Comparison of ENCODE assay signal across 15 mouse cellular contexts in the genomic region with DNA sequence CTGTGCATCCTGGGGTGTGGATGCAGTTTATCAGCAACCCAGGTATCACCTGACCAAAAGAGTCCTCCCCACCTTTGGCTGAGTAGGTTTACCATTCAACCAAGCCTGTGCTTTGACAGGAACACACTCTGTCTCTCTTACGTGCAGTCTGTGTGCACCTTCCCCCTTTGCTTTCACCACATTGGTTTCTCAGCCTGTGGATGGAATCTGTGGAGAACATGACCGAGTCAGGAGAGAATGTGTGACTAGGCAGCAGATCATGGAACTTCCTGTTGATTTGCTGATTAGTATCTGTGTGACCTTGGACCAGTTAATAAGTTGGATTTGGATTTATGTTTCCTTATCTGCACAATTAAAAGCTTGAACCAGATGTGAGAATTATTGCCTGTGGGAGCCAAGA. TPM values are rescaled to one million over a fixed set of nuclear protein-coding genes. Genes with fewer than 3 reads are reported as not detected.
DNase-seq lines count a peak whose midpoint lies in the region; ATAC-seq and TF ChIP-seq lines count a peak whose summit lies in the region.
"Had no signal": no experiment of that assay in that cellular context is flagged by ENCODE, and none has a peak within 500 bp of the region (broad histone marks: within the 10 kb centered on the region; RNA-seq: fewer than 3 reads in every experiment).

No protein-coding gene starts in this region.

- no peak for DNase-seq in heart, postnatal 0 days (ENCODE audit: low spot score)
- DNase-seq in heart, adult 18-20 months: no peak
- DNase-seq in 3T3-L1 (ENCODE audit: low read depth, low spot score): peak; percentile 73
- no peak for DNase-seq in layer of hippocampus, adult 2 months (ENCODE audit: low spot score in 2 of 2)
- DNase-seq in adrenal gland, postnatal 25 days: no peak
- DNase-seq: cerebellum, adult 2 months; thymus, adult 18-20 months had no signal

- H3K27ac ChIP-seq in heart, postnatal 0 days (ENCODE audit: low read depth): peak overlapping the region; percentile 52
- peak overlapping the region; percentile 39 for H3K27ac ChIP-seq in liver, embryonic 16.5 days (ENCODE audit: low read length)
- H3K27ac ChIP-seq in layer of hippocampus, adult 2 months: no peak overlapping the region
- H3K27ac ChIP-seq: embryonic facial prominence, embryonic 13.5 days; forebrain, embryonic 10.5 days; hindbrain, embryonic 12.5 days; liver, embryonic 14.5 days; neural tube, embryonic 12.5 days had no signal

- no peak overlapping the region for H3K4me3 ChIP-seq in heart, postnatal 0 days (ENCODE audit: low read depth, low read length)
- no peak overlapping the region for H3K4me3 ChIP-seq in C2C12 (ENCODE audit: insufficient read depth, poor library complexity, severe bottlenecking)
- no peak overlapping the region for H3K4me3 ChIP-seq in liver, embryonic 16.5 days (ENCODE audit: low read depth, low read length)
- H3K4me3 ChIP-seq in layer of hippocampus, adult 2 months: no peak overlapping the region
- H3K4me3 ChIP-seq: embryonic facial prominence, embryonic 13.5 days; forebrain, embryonic 10.5 days; hindbrain, embryonic 12.5 days; neural tube, embryonic 12.5 days had no signal

- WGBS in heart, postnatal 0 days: 54% methylated on average over 2 of the region's 2 CpGs
- WGBS in liver, embryonic 16.5 days (ENCODE audit: insufficient replicate concordance): 40% methylated on average over 2 of the region's 2 CpGs

- H3K9ac ChIP-seq in heart, postnatal 0 days (replicated peaks; ENCODE audit: low read depth, low read length): no peak overlapping the region
- no peak overlapping the region for H3K9ac ChIP-seq in liver, embryonic 16.5 days (ENCODE audit: low read depth, low read length)
- H3K9ac ChIP-seq: embryonic facial prominence, embryonic 13.5 days; hindbrain, embryonic 12.5 days; liver, embryonic 14.5 days; neural tube, embryonic 12.5 days had no signal

- no peaks in the 10 kb centered on the region for H3K27me3 ChIP-seq in heart, postnatal 0 days (ENCODE audit: control insufficient read depth, insufficient read depth, low read length)
- H3K27me3 ChIP-seq in C2C12 (ENCODE audit: control insufficient read depth, insufficient read depth, insufficient read length): no peaks in the 10 kb centered on the region
- H3K27me3 ChIP-seq in liver, embryonic 16.5 days (ENCODE audit: control insufficient read depth, insufficient read depth, low read depth, low read length): no peaks in the 10 kb centered on the region
- H3K27me3 ChIP-seq: embryonic facial prominence, embryonic 13.5 days; hindbrain, embryonic 12.5 days; neural tube, embryonic 12.5 days had no signal

- H3ac ChIP-seq in C2C12 (ENCODE audit: control insufficient read depth, insufficient read length, low read depth): no peak overlapping the region

- H3K4me2 ChIP-seq in heart, postnatal 0 days (ENCODE audit: low read depth, low read length): no peak overlapping the region
- H3K4me2 ChIP-seq in liver, embryonic 16.5 days (ENCODE audit: low read depth, low read length): no peak overlapping the region
- H3K4me2 ChIP-seq: embryonic facial prominence, embryonic 13.5 days; hindbrain, embryonic 12.5 days; neural tube, embryonic 12.5 days had no signal

- H3K36me3 ChIP-seq in heart, postnatal 0 days (replicated peaks; ENCODE audit: control insufficient read depth, insufficient read depth, low read length): no peaks in the 10 kb centered on the region
- H3K36me3 ChIP-seq in C2C12 (ENCODE audit: control insufficient read depth, insufficient read depth): no peaks in the 10 kb centered on the region
- H3K36me3 ChIP-seq in liver, embryonic 16.5 days (ENCODE audit: control insufficient read depth, insufficient read depth): no peaks in the 10 kb centered on the region
- H3K36me3 ChIP-seq: embryonic facial prominence, embryonic 13.5 days; forebrain, embryonic 10.5 days; hindbrain, embryonic 12.5 days; neural tube, embryonic 12.5 days had no signal

- TF ChIP-seq CTCF in heart, postnatal 0 days (IDR thresholded peaks at IDR 0.05; ENCODE audit: low read depth): no peak
- no peak for TF ChIP-seq CTCF in C2C12 (IDR thresholded peaks at IDR 0.05; ENCODE audit: control insufficient read depth, insufficient read depth, insufficient read length)
- no peak for TF ChIP-seq CTCF in layer of hippocampus, adult 2 months (conservative IDR thresholded peaks at IDR 0.05)

- peaks cover 20% of the 10 kb centered on the region for H3K4me1 ChIP-seq in heart, postnatal 0 days (ENCODE audit: control insufficient read depth, insufficient read depth)
- H3K4me1 ChIP-seq in liver, embryonic 16.5 days (ENCODE audit: control insufficient read depth, low read depth, low read length): peaks cover 35% of the 10 kb centered on the region
- H3K4me1 ChIP-seq: neural tube, embryonic 12.5 days had no signal

- TF ChIP-seq EP300 in heart, postnatal 0 days (IDR thresholded peaks at IDR 0.05; ENCODE audit: low read depth): no peak

- H3K79me2 ChIP-seq in C2C12 (ENCODE audit: control insufficient read depth, insufficient read depth): peaks cover 87% of the 10 kb centered on the region

- H3K79me3 ChIP-seq in C2C12 (ENCODE audit: low read depth): peaks cover 31% of the 10 kb centered on the region

- no peaks in the 10 kb centered on the region for H3K9me3 ChIP-seq in heart, postnatal 0 days (replicated peaks; ENCODE audit: control insufficient read depth, low read length)
- no peaks in the 10 kb centered on the region for H3K9me3 ChIP-seq in liver, embryonic 16.5 days (replicated peaks; ENCODE audit: control insufficient read depth, low read length)
- H3K9me3 ChIP-seq: embryonic facial prominence, embryonic 13.5 days; forebrain, embryonic 10.5 days; hindbrain, embryonic 12.5 days; neural tube, embryonic 12.5 days had no signal

- ATAC-seq in heart, postnatal 0 days (ENCODE audit: insufficient read depth, low read depth): no peak
- ATAC-seq in liver, embryonic 16.5 days (ENCODE audit: low read depth): no peak
- ATAC-seq: midbrain, embryonic 16.5 days had no signal

TF ChIP-seq in C2C12, 6 proteins besides CTCF, POLR2A, EP300 and RAD21:
- no peak for TF ChIP-seq USF1 (IDR thresholded peaks at IDR 0.05; ENCODE audit: low read depth)
- TF ChIP-seq MYOD1 (IDR thresholded peaks at IDR 0.05; ENCODE audit: control insufficient read depth, insufficient read length, low read depth): peak; percentile 44
- TF ChIP-seq MYOG (IDR thresholded peaks at IDR 0.05; ENCODE audit: control insufficient read depth, extremely low read depth, insufficient read length): no peak
- no peak for TF ChIP-seq CEBPB (IDR thresholded peaks at IDR 0.05; ENCODE audit: low read depth)

RNA-seq across cellular contexts. Expression of gene Sdccag8, which starts 3.7 kb away (rescaled TPM):
- total RNA-seq in heart, postnatal 0 days (2014; rRNA removed; ENCODE audit: low replicate concordance): 2.2 and 8.1 TPM in 2 replicates
- 5.9 and 7.2 TPM in 2 replicates for polyA plus RNA-seq in heart, postnatal 0 days (2015; fragmentation: Nextera tagmentation; extraction: Ambion mirVana)
- 1 to 10 TPM; 3.0 to 4.3 TPM for total RNA-seq in heart, adult 18-20 months (2021)
- polyA plus RNA-seq in C2C12 (2012; fragmentation: generic; extraction: Trizol): 5.8 TPM
- 4.9 and 5.2 TPM in 2 replicates for polyA plus RNA-seq in liver, embryonic 16.5 days (2015; fragmentation: Nextera tagmentation; extraction: Ambion mirVana)
- total RNA-seq in layer of hippocampus, adult 2 months (2021): 10 to 100 TPM; 20.0 to 20.7 TPM
- 13.4 and 15.5 TPM in 2 replicates for total RNA-seq in adrenal gland, postnatal 25 days (2021)

RNA-seq across cellular contexts. Expression of gene Cep170, which starts 4.3 kb away (rescaled TPM):
- 18.8 and 34.7 TPM in 2 replicates for total RNA-seq in heart, postnatal 0 days (2014; rRNA removed; ENCODE audit: low replicate concordance)
- polyA plus RNA-seq in heart, postnatal 0 days (2015; fragmentation: Nextera tagmentation; extraction: Ambion mirVana): 7.1 and 8.5 TPM in 2 replicates
- total RNA-seq in heart, adult 18-20 months (2021): 10 to 100 TPM; 18.4 to 25.2 TPM
- 15.1 TPM for polyA plus RNA-seq in C2C12 (2012; fragmentation: generic; extraction: Trizol)
- polyA plus RNA-seq in liver, embryonic 16.5 days (2015; fragmentation: Nextera tagmentation; extraction: Ambion mirVana): 4.5 and 6.4 TPM in 2 replicates
- 10 to 100 TPM; 96.4 to 96.8 TPM for total RNA-seq in layer of hippocampus, adult 2 months (2021)
- 37.9 and 41.5 TPM in 2 replicates for total RNA-seq in adrenal gland, postnatal 25 days (2021)
